Mouse (Mus musculus) liver, embryonic 14.5 days (tissue): ENCODE data around the gene Tbc1d20. TPM values are rescaled to one million over a fixed set of nuclear protein-coding genes. Genes with fewer than 3 reads are reported as not detected.
"Not testable (repeated sequence)": the region's sequence is repeated elsewhere in the genome, so short reads cannot be mapped to it uniquely, and the experiment has no call there.

ENCODE experiments used
- ATAC-seq: fragments of 200-750 bp; cut with Nextera tagmentation; 2 replicates; pipeline ENCODE4 v1.8.0; 2017; ENCODE audit warnings: moderate number of reproducible peaks, mild to moderate bottlenecking, moderate library complexity; ENCODE audit not compliant: insufficient read depth
- DNase-seq, 3 experiments: peaks; one replicate each; pipeline ENCODE4 v3.0.0-alpha.2; 2012 to 2013; ENCODE audit warnings: low read depth in 3 of 3, low spot score in 3 of 3
- H3K27ac ChIP-seq: fragments of 300-500 bp; sonication (generic); 2 replicates; pipeline ENCODE4 v1.5.1; 2014; ENCODE audit warnings: moderate library complexity, mild to moderate bottlenecking, control low read depth, inconsistent platforms
- H3K27me3 ChIP-seq: fragments of 300-500 bp; sonication (generic); 2 replicates; pipeline ENCODE4 v1.6.1; 2014; ENCODE audit warnings: mild to moderate bottlenecking, low read length, moderate library complexity; ENCODE audit not compliant: control insufficient read depth, insufficient read depth
- H3K36me3 ChIP-seq: fragments of 300-500 bp; sonication (generic); replicated peaks from 2 replicates; pipeline ENCODE4 v1.6.1; 2014; ENCODE audit warnings: low read depth; ENCODE audit not compliant: control insufficient read depth, insufficient read depth
- H3K4me1 ChIP-seq, 2 experiments: fragments of 200-500 bp in 1 of 2; fragments of 300-500 bp in 1 of 2; sonication (generic) in 1 of 2; replicated peaks; 2 replicates each; pipeline ENCODE4 v1.6.1; 2012 to 2014; ENCODE audit warnings: antibody characterized with exemption in 1 of 2, inconsistent platforms in 1 of 2, low read length in 1 of 2; ENCODE audit not compliant: control insufficient read depth in 2 of 2, insufficient read depth in 2 of 2
- H3K4me2 ChIP-seq: fragments of 300-500 bp; sonication (generic); 2 replicates; pipeline ENCODE4 v1.6.1; 2014; ENCODE audit warnings: low read depth, mild to moderate bottlenecking, control low read depth, moderate library complexity
- H3K4me3 ChIP-seq, 2 experiments: fragments of 200-500 bp in 1 of 2; fragments of 300-500 bp in 1 of 2; sonication (generic) in 1 of 2; 2 replicates each; pipeline ENCODE4 v1.5.1; 2012 to 2014; ENCODE audit warnings: low read depth in 2 of 2, low read length in 2 of 2, mild to moderate bottlenecking in 2 of 2, control low read depth in 1 of 2, inconsistent platforms in 1 of 2, moderate library complexity in 1 of 2; ENCODE audit not compliant: insufficient read depth in 1 of 2
- H3K9ac ChIP-seq: fragments of 300-500 bp; sonication (generic); replicated peaks from 2 replicates; pipeline ENCODE4 v1.6.1; 2014; ENCODE audit warnings: mild to moderate bottlenecking, control low read depth, moderate library complexity
- H3K9me3 ChIP-seq: fragments of 300-500 bp; sonication (generic); 2 replicates; pipeline ENCODE4 v1.6.1; 2016; ENCODE audit warnings: low read length, mixed read lengths; ENCODE audit not compliant: control insufficient read depth
- CTCF ChIP-seq: IDR thresholded peaks from 2 replicates; pipeline ENCODE4 v1.5.1; 2016; ENCODE audit warnings: antibody characterized with exemption, low read depth, control low read depth
- EP300 ChIP-seq: IDR thresholded peaks from 2 replicates; pipeline ENCODE4 v1.6.1; 2016; ENCODE audit warnings: antibody characterized with exemption, low read depth
- WGBS: fragments of 180-500 bp; shearing (Covaris S2); extraction: QIAGEN DNeasy Blood & Tissue Kit; methylation state at CpG from one replicate; pipeline ENCODE4 v1.1.7; 2014; ENCODE audit not compliant: insufficient replicate concordance; 5-methylcytosine and 5-hydroxymethylcytosine counted together
- polyA plus RNA-seq, 2 experiments: library from polyadenylated mRNA; depleted of rRNA in 1 of 2; stranded (reverse) in 1 of 2; unstranded in 1 of 2; fragments of >200 nt; fragmentation: Nextera tagmentation in 1 of 2; extraction: Ambion mirVana in 1 of 2; gene quantifications; 2 replicates each; pipeline versions ENCODE4 v1.2.1 to v1.2.3; 2012 to 2014

Gene Tbc1d20
- polyA plus RNA-seq, 2 experiments = 5.3 to 9.5 TPM

- WGBS = 78% methylated on average over 3 of the region's 3 CpGs
- H3K4me1 ChIP-seq = no peaks in the 10 kb centered on the region
Observed at GRCm38 (mm10) chr2:152281407-152281806, 12.2 kb upstream of the Tbc1d20 start.

GRCm38 (mm10) chr2:152287560-152287959, 6.1 kb upstream of the Tbc1d20 start:
- H3K4me2 ChIP-seq = no peak overlapping the region
- H3K4me1 ChIP-seq = no peaks in the 10 kb centered on the region
- H3K9ac ChIP-seq = no peak overlapping the region
- H3K4me3 ChIP-seq = no peak overlapping the region
- no peaks in the 10 kb centered on the region for H3K27me3 ChIP-seq
- no peak overlapping the region for H3K27ac ChIP-seq
- ATAC-seq (no peak), DNase-seq (no peak)
- no peak for TF ChIP-seq CTCF
- no peak for TF ChIP-seq EP300
- H3K9me3 ChIP-seq = no peaks in the 10 kb centered on the region
- H3K36me3 ChIP-seq = peaks cover 13% of the 10 kb centered on the region
- 80% methylated on average over 5 of the region's 5 CpGs for WGBS

More at GRCm38 (mm10) chr2:152281407-152281806, 12.2 kb upstream of the Tbc1d20 start:
- ATAC-seq = no peak
- no peaks in the 10 kb centered on the region for H3K27me3 ChIP-seq
- no peak overlapping the region for H3K4me3 ChIP-seq
- H3K4me2 ChIP-seq = no peak overlapping the region
- H3K27ac ChIP-seq = no peak overlapping the region
- no peak for DNase-seq
- peaks cover 40% of the 10 kb centered on the region for H3K36me3 ChIP-seq
- TF ChIP-seq EP300 = no peak
- no peak for TF ChIP-seq CTCF
- no peak overlapping the region for H3K9ac ChIP-seq
- no peaks in the 10 kb centered on the region for H3K9me3 ChIP-seq

GRCm38 (mm10) chr2:152288046-152288445, 5.6 kb upstream of the Tbc1d20 start:
- Histone ChIP-seq H3K9ac (no peak overlapping the region), H3K27ac (no peak overlapping the region), H3K4me1 (no peaks in the 10 kb centered on the region), H3K9me3 (no peaks in the 10 kb centered on the region), H3K36me3 (peaks cover 8% of the 10 kb centered on the region), H3K4me3 (no peak overlapping the region), H3K27me3 (no peaks in the 10 kb centered on the region), H3K4me2 (no peak overlapping the region)
- ATAC-seq (no peak), DNase-seq (no peak)
- no peak for TF ChIP-seq CTCF
- TF ChIP-seq EP300 = no peak
- WGBS = 71% methylated on average over 8 of the region's 8 CpGs

GRCm38 (mm10) chr2:152289623-152290022, 4.0 kb upstream of the Tbc1d20 start:
- not testable (repeated sequence) for DNase-seq, H3K27me3 ChIP-seq, H3K27ac ChIP-seq, H3K4me2 ChIP-seq, ATAC-seq, H3K9ac ChIP-seq, H3K4me3 ChIP-seq, H3K36me3 ChIP-seq, H3K9me3 ChIP-seq, H3K4me1 ChIP-seq
- WGBS = 73% methylated on average over 2 of the region's 2 CpGs

- Histone ChIP-seq H3K27me3 (no peaks in the 10 kb centered on the region), H3K4me1 (peaks cover 4 to 15% of the 10 kb centered on the region in 2 experiments), H3K9me3 (no peaks in the 10 kb centered on the region), H3K4me2 (no peak overlapping the region), H3K27ac (no peak overlapping the region), H3K4me3 (no peak overlapping the region), H3K9ac (no peak overlapping the region), H3K36me3 (no peaks in the 10 kb centered on the region)
- TF ChIP-seq CTCF (no peak), EP300 (no peak)
- no peak for ATAC-seq
- WGBS = 79% methylated on average over 2 of the region's 2 CpGs
- no peak for DNase-seq
Observed at GRCm38 (mm10) chr2:152292475-152292874, 1.2 kb upstream of the Tbc1d20 start.
